Mouse (Mus musculus) adrenal gland, adult (tissue): ENCODE data around the gene Lpcat2b.
"Not testable (repeated sequence)": the region's sequence is repeated elsewhere in the genome, so short reads cannot be mapped to it uniquely, and the experiment has no call there.

Source experiments
- DNase-seq, 2 experiments: peaks; one replicate each; pipeline ENCODE4 v3.0.0; 2022 to 2023; ENCODE audit warnings: low spot score in 1 of 2; ENCODE audit not compliant: inconsistent age in 2 of 2

The Lpcat2b gene

GRCm38 (mm10) chr5:107431249-107431648, at the start of gene Lpcat2b:
Lpcat2b (plus strand) TSS chr5:107431549.
- no peak for DNase-seq

- not testable (repeated sequence) for DNase-seq
Measured at GRCm38 (mm10) chr5:107386448-107386847, 44.9 kb upstream of the Lpcat2b start.

- no peak for DNase-seq
Measured at GRCm38 (mm10) chr5:107387788-107388187, 43.6 kb upstream of the Lpcat2b start.

GRCm38 (mm10) chr5:107389373-107389772, 42.0 kb upstream of the Lpcat2b start:
- no peak for DNase-seq

- DNase-seq: no peak
Measured at GRCm38 (mm10) chr5:107394437-107394836, 36.9 kb upstream of the Lpcat2b start.

GRCm38 (mm10) chr5:107402436-107402835, 28.9 kb upstream of the Lpcat2b start, which contains the start of gene Ephx4:
Ephx4 (plus strand) TSS chr5:107402736.
- DNase-seq: no peak

GRCm38 (mm10) chr5:107403011-107403946, 28.1 kb upstream of the Lpcat2b start:
- peak; percentile 9 to 53 for DNase-seq

GRCm38 (mm10) chr5:107403947-107404684, 27.2 kb upstream of the Lpcat2b start:
- peak in 1 of 2 experiments; percentile 26 for DNase-seq

GRCm38 (mm10) chr5:107405361-107405760, 26.0 kb upstream of the Lpcat2b start:
- DNase-seq: no peak

GRCm38 (mm10) chr5:107410305-107410704, 21.0 kb upstream of the Lpcat2b start:
- no peak for DNase-seq

- no peak for DNase-seq
Measured at GRCm38 (mm10) chr5:107411326-107411725, 20.0 kb upstream of the Lpcat2b start.

GRCm38 (mm10) chr5:107412285-107412684, 19.1 kb upstream of the Lpcat2b start:
- DNase-seq: no peak

GRCm38 (mm10) chr5:107415098-107415497, 16.3 kb upstream of the Lpcat2b start:
- DNase-seq: no peak

GRCm38 (mm10) chr5:107421676-107422075, 9.7 kb upstream of the Lpcat2b start:
- DNase-seq: no peak

GRCm38 (mm10) chr5:107434001-107434400, 2.7 kb downstream of the Lpcat2b start:
- DNase-seq: no peak

GRCm38 (mm10) chr5:107436185-107436584, 4.8 kb downstream of the Lpcat2b start:
- DNase-seq: no peak

GRCm38 (mm10) chr5:107436587-107437209, 5.3 kb downstream of the Lpcat2b start:
- peak in 1 of 2 experiments; percentile 34 for DNase-seq

- peak; percentile 92 to 99 for DNase-seq
Measured at GRCm38 (mm10) chr5:107437464-107438281, 6.3 kb downstream of the Lpcat2b start, which contains the start of gene Btbd8. Btbd8 (plus strand) TSS chr5:107437997.

GRCm38 (mm10) chr5:107438353-107438752, 7.0 kb downstream of the Lpcat2b start:
- DNase-seq: no peak

GRCm38 (mm10) chr5:107441881-107442280, 10.5 kb downstream of the Lpcat2b start:
- no peak for DNase-seq
